Mouse (Mus musculus): ENCODE measurements around the gene Csf1. TPM values are rescaled to one million over a fixed set of nuclear protein-coding genes. Genes with fewer than 3 reads are reported as not detected.

The Csf1 gene
- polyA plus RNA-seq, 1 experiment from 2014 or later, result 14.7 TPM

DNA sequence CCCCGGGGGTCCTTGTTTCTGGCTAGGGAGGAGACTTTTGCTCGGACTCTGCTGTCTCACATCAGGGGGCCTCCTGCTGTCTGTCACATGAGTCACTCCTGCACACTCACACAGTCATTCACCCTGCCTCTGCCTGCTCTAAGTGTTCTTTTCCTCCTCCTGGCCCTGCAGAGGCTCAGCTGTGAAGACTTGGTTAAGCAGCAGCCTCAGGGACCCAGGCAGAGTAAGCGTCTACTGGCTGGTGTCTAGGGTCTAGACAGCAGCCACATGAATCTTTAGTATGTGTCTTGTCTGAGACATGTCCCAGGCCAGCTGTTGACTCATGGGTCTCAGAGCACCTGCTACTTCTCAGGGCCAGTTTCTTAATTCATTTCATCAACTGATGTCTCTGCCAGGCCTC is 16.0 kb upstream of the Csf1 start:
- TF ChIP-seq EP300 (optimal IDR thresholded peaks at IDR 0.05), result no peak
- Histone ChIP-seq H3K27me3 (ENCODE audit: control insufficient read depth, insufficient read depth, low read length) (no peaks in the 10 kb centered on the region), H3K4me3 (ENCODE audit: low read depth, low read length) (no peak overlapping the region), H3K9me3 (ENCODE audit: control insufficient read depth, low read length) (no peaks in the 10 kb centered on the region), H3K9ac (ENCODE audit: low read length) (no peak overlapping the region), H3K4me1 (replicated peaks; ENCODE audit: control insufficient read depth, insufficient read depth) (no peaks in the 10 kb centered on the region), H3K4me2 (replicated peaks; ENCODE audit: low read depth) (no peak overlapping the region), H3K27ac (replicated peaks) (no peak overlapping the region), H3K36me3 (ENCODE audit: control insufficient read depth, insufficient read depth, low read length) (no peaks in the 10 kb centered on the region)
- ATAC-seq (ENCODE audit: low FRiP score, low TSS enrichment), result 0 out of 2 replicates have a peak, but pooled peaks have one; percentile 45
- no peak for DNase-seq (ENCODE audit: low spot score)
- WGBS, result 25% methylated on average over 3 of the region's 3 CpGs

- no peak for TF ChIP-seq CTCF (IDR thresholded peaks at IDR 0.05; ENCODE audit: low read depth)
- no peak for TF ChIP-seq EP300 (optimal IDR thresholded peaks at IDR 0.05)
- Histone ChIP-seq H3K27me3 (ENCODE audit: control insufficient read depth, insufficient read depth, low read length) (no peaks in the 10 kb centered on the region), H3K4me1 (replicated peaks; ENCODE audit: control insufficient read depth, insufficient read depth) (no peaks in the 10 kb centered on the region), H3K4me3 (ENCODE audit: low read depth, low read length) (no peak overlapping the region), H3K4me2 (replicated peaks; ENCODE audit: low read depth) (no peak overlapping the region), H3K27ac (replicated peaks) (no peak overlapping the region), H3K9ac (ENCODE audit: low read length) (no peak overlapping the region), H3K36me3 (ENCODE audit: control insufficient read depth, insufficient read depth, low read length) (no peaks in the 10 kb centered on the region), H3K9me3 (ENCODE audit: control insufficient read depth, low read length) (no peaks in the 10 kb centered on the region)
- ATAC-seq (ENCODE audit: low FRiP score, low TSS enrichment), result no peak
- DNase-seq (ENCODE audit: low spot score), result no peak
- WGBS, result 53% methylated on average over 3 of the region's 3 CpGs
Measured at GRCm38 (mm10) chr3:107775736-107776135, 15.5 kb upstream of the Csf1 start.

DNA sequence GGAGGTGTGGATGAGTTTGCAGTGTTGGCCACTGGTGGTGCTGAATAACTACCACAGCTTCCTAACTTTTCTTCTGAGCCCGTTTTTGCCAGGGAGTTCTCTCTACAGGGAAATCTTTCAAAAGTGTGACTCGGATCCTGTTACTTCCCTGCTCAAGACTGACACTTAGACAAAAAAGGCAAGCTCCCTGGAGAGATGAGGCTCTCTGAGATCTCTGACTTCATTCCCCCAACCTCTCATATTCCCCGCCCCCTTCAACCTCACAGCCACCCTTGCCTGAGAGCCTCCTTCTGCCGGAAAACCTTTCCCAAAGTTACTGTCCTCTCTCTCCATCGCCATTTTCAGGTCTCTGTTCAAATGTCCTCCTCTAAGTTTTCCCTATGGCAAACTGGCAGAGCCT is 14.8 kb upstream of the Csf1 start:
- Histone ChIP-seq H3K36me3 (ENCODE audit: control insufficient read depth, insufficient read depth, low read length) (no peaks in the 10 kb centered on the region), H3K9me3 (ENCODE audit: control insufficient read depth, low read length) (no peaks in the 10 kb centered on the region), H3K27ac (replicated peaks) (no peak overlapping the region), H3K27me3 (ENCODE audit: control insufficient read depth, insufficient read depth, low read length) (no peaks in the 10 kb centered on the region), H3K4me3 (ENCODE audit: low read depth, low read length) (no peak overlapping the region), H3K9ac (ENCODE audit: low read length) (no peak overlapping the region), H3K4me2 (replicated peaks; ENCODE audit: low read depth) (no peak overlapping the region), H3K4me1 (replicated peaks; ENCODE audit: control insufficient read depth, insufficient read depth) (no peaks in the 10 kb centered on the region)
- TF ChIP-seq EP300 (optimal IDR thresholded peaks at IDR 0.05), result no peak
- TF ChIP-seq CTCF (IDR thresholded peaks at IDR 0.05; ENCODE audit: low read depth), result no peak
- DNase-seq (ENCODE audit: low spot score) (no peak), ATAC-seq (ENCODE audit: low FRiP score, low TSS enrichment) (no peak)
- WGBS, result 45% methylated on average over 5 of the region's 5 CpGs

DNA sequence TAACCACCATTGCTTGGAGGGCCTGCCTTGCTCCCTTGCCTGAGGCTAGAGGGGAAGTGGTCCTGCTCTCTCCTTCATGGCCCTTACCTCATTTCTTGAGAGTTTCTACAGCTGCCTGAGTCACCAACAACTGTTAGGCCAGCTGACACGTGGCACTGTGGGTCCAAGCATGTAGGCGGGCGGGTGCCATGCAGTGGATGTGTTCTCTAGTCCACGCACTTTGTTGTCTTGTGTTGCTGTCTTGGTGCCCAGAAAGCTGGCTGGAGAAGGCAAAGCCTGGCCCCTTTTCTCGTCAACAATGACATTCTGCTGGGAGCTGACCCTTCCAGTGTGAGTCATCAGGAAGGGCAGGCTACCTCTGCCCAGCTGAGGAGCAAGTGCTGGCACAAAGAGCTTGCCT is 12.6 kb upstream of the Csf1 start:
- no peak overlapping the region for H3K4me3 ChIP-seq (ENCODE audit: low read depth, low read length)
- no peak overlapping the region for H3K9ac ChIP-seq (ENCODE audit: low read length)
- H3K4me1 ChIP-seq (replicated peaks; ENCODE audit: control insufficient read depth, insufficient read depth), result no peaks in the 10 kb centered on the region; the same call in 1 of the 2 replicates
- no peak for ATAC-seq (ENCODE audit: low FRiP score, low TSS enrichment)
- no peaks in the 10 kb centered on the region for H3K27me3 ChIP-seq (ENCODE audit: control insufficient read depth, insufficient read depth, low read length)
- TF ChIP-seq EP300 (optimal IDR thresholded peaks at IDR 0.05) (no peak), CTCF (IDR thresholded peaks at IDR 0.05; ENCODE audit: low read depth) (no peak)
- H3K9me3 ChIP-seq (ENCODE audit: control insufficient read depth, low read length), result no peaks in the 10 kb centered on the region
- WGBS, result 71% methylated on average over 5 of the region's 5 CpGs
- no peak overlapping the region for H3K4me2 ChIP-seq (replicated peaks; ENCODE audit: low read depth)
- DNase-seq (ENCODE audit: low spot score), result no peak
- H3K36me3 ChIP-seq (ENCODE audit: control insufficient read depth, insufficient read depth, low read length), result no peaks in the 10 kb centered on the region
- H3K27ac ChIP-seq (replicated peaks), result no peak overlapping the region

- Histone ChIP-seq H3K27ac (replicated peaks) (no peak overlapping the region), H3K9ac (ENCODE audit: low read length) (no peak overlapping the region), H3K9me3 (ENCODE audit: control insufficient read depth, low read length) (no peaks in the 10 kb centered on the region), H3K4me3 (ENCODE audit: low read depth, low read length) (no peak overlapping the region), H3K27me3 (ENCODE audit: control insufficient read depth, insufficient read depth, low read length) (no peaks in the 10 kb centered on the region), H3K36me3 (ENCODE audit: control insufficient read depth, insufficient read depth, low read length) (no peaks in the 10 kb centered on the region), H3K4me1 (replicated peaks; ENCODE audit: control insufficient read depth, insufficient read depth) (peaks cover 3% of the 10 kb centered on the region), H3K4me2 (replicated peaks; ENCODE audit: low read depth) (no peak overlapping the region)
- 37% methylated on average over 2 of the region's 2 CpGs for WGBS
- ATAC-seq (ENCODE audit: low FRiP score, low TSS enrichment) (no peak), DNase-seq (ENCODE audit: low spot score) (no peak)
- TF ChIP-seq EP300 (optimal IDR thresholded peaks at IDR 0.05) (no peak), CTCF (IDR thresholded peaks at IDR 0.05; ENCODE audit: low read depth) (no peak)
Measured at GRCm38 (mm10) chr3:107769692-107770091, 9.4 kb upstream of the Csf1 start.

- Histone ChIP-seq H3K4me1 (replicated peaks; ENCODE audit: control insufficient read depth, insufficient read depth) (peaks cover 3% of the 10 kb centered on the region), H3K9ac (ENCODE audit: low read length) (no peak overlapping the region), H3K4me2 (replicated peaks; ENCODE audit: low read depth) (no peak overlapping the region), H3K27me3 (ENCODE audit: control insufficient read depth, insufficient read depth, low read length) (no peaks in the 10 kb centered on the region), H3K4me3 (ENCODE audit: low read depth, low read length) (no peak overlapping the region), H3K27ac (replicated peaks) (no peak overlapping the region), H3K36me3 (ENCODE audit: control insufficient read depth, insufficient read depth, low read length) (no peaks in the 10 kb centered on the region), H3K9me3 (ENCODE audit: control insufficient read depth, low read length) (no peaks in the 10 kb centered on the region)
- 22% methylated on average over 8 of the region's 8 CpGs for WGBS
- ATAC-seq (ENCODE audit: low FRiP score, low TSS enrichment), result no peak
- no peak for DNase-seq (ENCODE audit: low spot score)
- TF ChIP-seq EP300 (optimal IDR thresholded peaks at IDR 0.05) (no peak), CTCF (IDR thresholded peaks at IDR 0.05; ENCODE audit: low read depth) (no peak)
Measured at GRCm38 (mm10) chr3:107768104-107768989, 8.1 kb upstream of the Csf1 start.
